Mouse (Mus musculus) bone marrow macrophage, adult 2 months (primary cell): ENCODE results near the gene Ddc.

Experiments
- CTCF ChIP-seq: IDR thresholded peaks from 2 replicates; pipeline ENCODE4 v1.5.1; 2012; ENCODE audit warnings: low read depth, mild to moderate bottlenecking, low read length, moderate library complexity
- POLR2A ChIP-seq: IDR thresholded peaks from 2 replicates; pipeline ENCODE4 v1.6.1; 2012; ENCODE audit warnings: mild to moderate bottlenecking, low read depth, low read length, borderline replicate concordance

GRCm38 (mm10) chr11:11880351-11880750 is 17.6 kb downstream of the Ddc start:
- TF ChIP-seq POLR2A (no peak), CTCF (no peak)
